Mouse (Mus musculus) kidney, embryonic 15.5 days (tissue): ENCODE measurements around the gene Arrdc5. TPM values are rescaled to one million over a fixed set of nuclear protein-coding genes. Genes with fewer than 3 reads are reported as not detected.
"Not testable (repeated sequence)": the region's sequence is repeated elsewhere in the genome, so short reads cannot be mapped to it uniquely, and the experiment has no call there.

Experiments used
- ATAC-seq: fragments of 200-750 bp; cut with Nextera tagmentation; replicated peaks from 2 replicates; pipeline ENCODE4 v1.8.0; 2017; ENCODE audit warnings: moderate TSS enrichment; ENCODE audit not compliant: low FRiP score
- H3K27ac ChIP-seq: fragments of 300-500 bp; sonication (generic); 2 replicates; pipeline ENCODE4 v1.5.1; 2015; ENCODE audit warnings: mild to moderate bottlenecking, inconsistent platforms
- H3K27me3 ChIP-seq: fragments of 300-500 bp; sonication (generic); 2 replicates; pipeline ENCODE4 v1.6.1; 2015; ENCODE audit warnings: inconsistent platforms
- H3K36me3 ChIP-seq: fragments of 300-500 bp; sonication (generic); 2 replicates; pipeline ENCODE4 v1.6.1; 2015; ENCODE audit warnings: inconsistent platforms
- H3K4me1 ChIP-seq: fragments of 300-500 bp; sonication (generic); 2 replicates; pipeline ENCODE4 v1.6.1; 2015; ENCODE audit warnings: inconsistent platforms
- H3K4me2 ChIP-seq: fragments of 300-500 bp; sonication (generic); 2 replicates; pipeline ENCODE4 v1.6.1; 2015; ENCODE audit warnings: moderate library complexity, mild to moderate bottlenecking, inconsistent platforms
- H3K4me3 ChIP-seq: fragments of 300-500 bp; sonication (generic); replicated peaks from 2 replicates; pipeline ENCODE4 v1.5.1; 2015; ENCODE audit warnings: mild to moderate bottlenecking, inconsistent platforms
- H3K9ac ChIP-seq: fragments of 300-500 bp; sonication (generic); 2 replicates; pipeline ENCODE4 v1.6.1; 2015; ENCODE audit warnings: mild to moderate bottlenecking, inconsistent platforms
- H3K9me3 ChIP-seq: fragments of 300-500 bp; sonication (generic); replicated peaks from 2 replicates; pipeline ENCODE4 v1.6.1; 2016; ENCODE audit warnings: inconsistent platforms
- WGBS: fragments of 180-500 bp; shearing (Covaris S2); methylation state at CpG from one replicate; pipeline ENCODE4 v1.1.7; 2015; ENCODE audit warnings: mixed read lengths; 5-methylcytosine and 5-hydroxymethylcytosine counted together
- polyA plus RNA-seq: library from polyadenylated mRNA; unstranded; fragments of >200 nt; fragmentation: Nextera tagmentation; extraction: Ambion mirVana; gene quantifications from 2 replicates; pipeline ENCODE4 v1.2.1, GENCODE M21; 2015

Arrdc5 gene
- polyA plus RNA-seq, 1 experiment from 2014 or later = not detected

- H3K9ac ChIP-seq = not testable (repeated sequence)
Measured at GRCm38 (mm10) chr17:56258812-56259211, 41.3 kb downstream of the Arrdc5 start.

GRCm38 (mm10) chr17:56258269-56258668, 41.8 kb downstream of the Arrdc5 start:
- Histone ChIP-seq H3K36me3 (peaks cover 53% of the 10 kb centered on the region), H3K4me2 (peak overlapping the region; percentile 93; the same call in 1 of the 2 replicates), H3K4me1 (peaks cover 53% of the 10 kb centered on the region), H3K4me3 (peak overlapping the region; percentile 71; the same call in 1 of the 2 replicates)
- not testable (repeated sequence) for H3K9ac ChIP-seq, H3K27me3 ChIP-seq, H3K27ac ChIP-seq, ATAC-seq, H3K9me3 ChIP-seq
- 89% methylated on average over 19 of the region's 19 CpGs for WGBS

More at GRCm38 (mm10) chr17:56258812-56259211, 41.3 kb downstream of the Arrdc5 start:
- H3K27me3 ChIP-seq, H3K9me3 ChIP-seq, H3K27ac ChIP-seq, ATAC-seq: not testable (repeated sequence)
- Histone ChIP-seq H3K4me1 (peaks cover 53% of the 10 kb centered on the region), H3K4me2 (peak overlapping the region; percentile 93; the same call in 1 of the 2 replicates), H3K4me3 (peak overlapping the region; percentile 1; the same call in 1 of the 2 replicates), H3K36me3 (peaks cover 54% of the 10 kb centered on the region)
- 50% methylated on average over 2 of the region's 2 CpGs for WGBS

- Histone ChIP-seq H3K9me3 (no peaks in the 10 kb centered on the region), H3K4me2 (peak overlapping the region; percentile 93), H3K27ac (peak overlapping the region; percentile 85), H3K4me3 (peak overlapping the region; percentile 71), H3K9ac (peak overlapping the region; percentile 67), H3K27me3 (no peaks in the 10 kb centered on the region), H3K4me1 (peaks cover 53% of the 10 kb centered on the region), H3K36me3 (peaks cover 44% of the 10 kb centered on the region)
- ATAC-seq = peak; percentile 1; the same call in 1 of the 2 replicates
- WGBS = 7% methylated on average over 58 of the region's 58 CpGs
Measured at GRCm38 (mm10) chr17:56257181-56257894, 42.7 kb downstream of the Arrdc5 start.

- Histone ChIP-seq H3K9me3 (no peaks in the 10 kb centered on the region), H3K9ac (peak within 1 kb of the TSS; percentile 67), H3K4me1 (peaks cover 51% of the 10 kb centered on the region), H3K27me3 (no peaks in the 10 kb centered on the region), H3K36me3 (peaks cover 36% of the 10 kb centered on the region), H3K4me2 (peak within 1 kb of the TSS; percentile 93), H3K4me3 (peak within 1 kb of the TSS; percentile 71), H3K27ac (peak within 1 kb of the TSS; percentile 97)
- under 1% methylated on average over 28 of the region's 28 CpGs for WGBS
- ATAC-seq = peak; percentile 91
Measured at GRCm38 (mm10) chr17:56256239-56256881, 43.7 kb downstream of the Arrdc5 start, which contains the start of gene Fem1a. Gene Fem1a (plus strand): TSS chr17:56256810.

- Histone ChIP-seq H3K4me3 (peak overlapping the region; percentile 71), H3K9ac (peak overlapping the region; percentile 53), H3K27ac (peak overlapping the region; percentile 97), H3K4me1 (peaks cover 50% of the 10 kb centered on the region), H3K36me3 (peaks cover 31% of the 10 kb centered on the region), H3K27me3 (no peaks in the 10 kb centered on the region), H3K4me2 (peak overlapping the region; percentile 66), H3K9me3 (no peaks in the 10 kb centered on the region)
- ATAC-seq = peak; percentile 92
- under 1% methylated on average over 32 of the region's 32 CpGs for WGBS
Measured at GRCm38 (mm10) chr17:56255863-56256238, 44.2 kb downstream of the Arrdc5 start.

- Histone ChIP-seq H3K4me3 (peak overlapping the region; percentile 71), H3K36me3 (peaks cover 27% of the 10 kb centered on the region), H3K27me3 (no peaks in the 10 kb centered on the region), H3K27ac (peak overlapping the region; percentile 54), H3K9me3 (no peaks in the 10 kb centered on the region), H3K4me2 (peak overlapping the region; percentile 66), H3K9ac (no peak overlapping the region), H3K4me1 (peaks cover 48% of the 10 kb centered on the region)
- no peak for ATAC-seq
- WGBS = 18% methylated on average over 9 of the region's 9 CpGs
Measured at GRCm38 (mm10) chr17:56255429-56255828, 44.7 kb downstream of the Arrdc5 start.

GRCm38 (mm10) chr17:56254695-56255094, 45.4 kb downstream of the Arrdc5 start:
- 84% methylated on average over 4 of the region's 4 CpGs for WGBS

GRCm38 (mm10) chr17:56251136-56251829, 48.8 kb downstream of the Arrdc5 start:
- Histone ChIP-seq H3K4me2 (0 out of 2 replicates have a peak overlapping the region, but pooled peaks have one; percentile 28), H3K4me1 (peaks cover 15% of the 10 kb centered on the region), H3K36me3 (no peaks in the 10 kb centered on the region), H3K9me3 (no peaks in the 10 kb centered on the region), H3K27ac (0 out of 2 replicates have a peak overlapping the region, but pooled peaks have one; percentile 27), H3K27me3 (no peaks in the 10 kb centered on the region), H3K4me3 (no peak overlapping the region), H3K9ac (no peak overlapping the region)
- WGBS = 24% methylated on average over 6 of the region's 6 CpGs
- no peak for ATAC-seq

More at GRCm38 (mm10) chr17:56254695-56255094, 45.4 kb downstream of the Arrdc5 start:
- peaks cover 19% of the 10 kb centered on the region for H3K36me3 ChIP-seq
- H3K4me1 ChIP-seq = peaks cover 40% of the 10 kb centered on the region
- no peak overlapping the region for H3K27ac ChIP-seq
- no peaks in the 10 kb centered on the region for H3K27me3 ChIP-seq
- no peak overlapping the region for H3K4me2 ChIP-seq
- H3K4me3 ChIP-seq = no peak overlapping the region
- H3K9ac ChIP-seq = no peak overlapping the region
- no peaks in the 10 kb centered on the region for H3K9me3 ChIP-seq
- no peak for ATAC-seq

GRCm38 (mm10) chr17:56245608-56246007, 54.5 kb downstream of the Arrdc5 start:
- no peak for ATAC-seq
- Histone ChIP-seq H3K36me3 (no peaks in the 10 kb centered on the region), H3K27ac (no peak overlapping the region), H3K4me1 (0 out of 2 replicates have a peak, but pooled peaks cover 3% of the 10 kb centered on the region), H3K4me2 (no peak overlapping the region), H3K27me3 (peaks cover 9% of the 10 kb centered on the region), H3K9ac (no peak overlapping the region), H3K9me3 (no peaks in the 10 kb centered on the region), H3K4me3 (no peak overlapping the region)
- 68% methylated on average over 7 of the region's 7 CpGs for whole genome bisulfite sequencing
